Mouse (Mus musculus) stomach, postnatal 0 days (tissue): ENCODE data around the gene S1pr1. TPM values are rescaled to one million over a fixed set of nuclear protein-coding genes. Genes with fewer than 3 reads are reported as not detected.

Experiments used
- ATAC-seq: fragments of 200-750 bp; cut with Nextera tagmentation; 2 replicates; pipeline ENCODE4 v1.8.0; 2017; ENCODE audit not compliant: low FRiP score, low TSS enrichment
- DNase-seq: peaks from one replicate; pipeline ENCODE4 v3.0.0-alpha.2; 2016; ENCODE audit warnings: low spot score
- H3K27ac ChIP-seq: fragments of 300-500 bp; sonication (generic); replicated peaks from 2 replicates; pipeline ENCODE4 v1.5.1; 2014; ENCODE audit warnings: mild to moderate bottlenecking, control low read depth
- H3K27me3 ChIP-seq: fragments of 300-500 bp; sonication (generic); 2 replicates; pipeline ENCODE4 v1.6.1; 2014; ENCODE audit warnings: low read length; ENCODE audit not compliant: control insufficient read depth, insufficient read depth
- H3K36me3 ChIP-seq: fragments of 300-500 bp; sonication (generic); 2 replicates; pipeline ENCODE4 v1.6.1; 2014; ENCODE audit warnings: low read length, mixed read lengths; ENCODE audit not compliant: control insufficient read depth, insufficient read depth
- H3K4me1 ChIP-seq: fragments of 300-500 bp; sonication (generic); replicated peaks from 2 replicates; pipeline ENCODE4 v1.6.1; 2014; ENCODE audit warnings: antibody characterized with exemption; ENCODE audit not compliant: control insufficient read depth, insufficient read depth
- H3K4me2 ChIP-seq: fragments of 300-500 bp; sonication (generic); replicated peaks from 2 replicates; pipeline ENCODE4 v1.6.1; 2014; ENCODE audit warnings: low read depth, mild to moderate bottlenecking, control low read depth, moderate library complexity
- H3K4me3 ChIP-seq: fragments of 300-500 bp; sonication (generic); 2 replicates; pipeline ENCODE4 v1.5.1; 2014; ENCODE audit warnings: low read depth, low read length, control low read depth
- H3K9ac ChIP-seq: fragments of 300-500 bp; sonication (generic); 2 replicates; pipeline ENCODE4 v1.6.1; 2014; ENCODE audit warnings: mild to moderate bottlenecking, low read length, control low read depth, mixed read lengths
- H3K9me3 ChIP-seq: fragments of 300-500 bp; sonication (generic); 2 replicates; pipeline ENCODE4 v1.6.1; 2016; ENCODE audit warnings: low read length; ENCODE audit not compliant: control insufficient read depth
- CTCF ChIP-seq: IDR thresholded peaks from 2 replicates; pipeline ENCODE4 v1.5.1; 2016; ENCODE audit warnings: antibody characterized with exemption, low read depth, mild to moderate bottlenecking, moderate library complexity
- EP300 ChIP-seq: optimal IDR thresholded peaks from 2 replicates; pipeline ENCODE3; 2016; ENCODE audit warnings: antibody characterized with exemption
- WGBS: fragments of 180-500 bp; shearing (Covaris S2); extraction: QIAGEN DNeasy Blood & Tissue Kit; methylation state at CpG from one replicate; pipeline ENCODE4 v1.1.7; 2014; 5-methylcytosine and 5-hydroxymethylcytosine counted together
- polyA plus RNA-seq: library from polyadenylated mRNA; unstranded; fragments of >200 nt; fragmentation: Nextera tagmentation; extraction: Ambion mirVana; gene quantifications from 2 replicates; pipeline ENCODE4 v1.2.1, GENCODE M21; 2015

S1pr1 gene
- polyA plus RNA-seq, 1 experiment from 2014 or later, result 6.7 TPM

GRCm38 (mm10) chr3:115666547-115666946 is 48.3 kb downstream of the S1pr1 start:
- H3K4me3 ChIP-seq, result no peak overlapping the region
- no peaks in the 10 kb centered on the region for H3K4me1 ChIP-seq
- DNase-seq, result no peak
- H3K27me3 ChIP-seq, result no peaks in the 10 kb centered on the region
- TF ChIP-seq EP300 (no peak), CTCF (no peak)
- H3K9me3 ChIP-seq, result no peaks in the 10 kb centered on the region
- H3K9ac ChIP-seq, result no peak overlapping the region
- no peak for ATAC-seq
- no peak overlapping the region for H3K27ac ChIP-seq
- 53% methylated on average over 8 of the region's 8 CpGs for WGBS
- H3K36me3 ChIP-seq, result no peaks in the 10 kb centered on the region
- no peak overlapping the region for H3K4me2 ChIP-seq

- no peak overlapping the region for H3K9ac ChIP-seq
- H3K9me3 ChIP-seq, result no peaks in the 10 kb centered on the region
- H3K27me3 ChIP-seq, result no peaks in the 10 kb centered on the region
- TF ChIP-seq CTCF (no peak), EP300 (no peak)
- H3K36me3 ChIP-seq, result no peaks in the 10 kb centered on the region
- DNase-seq, result no peak
- H3K4me1 ChIP-seq, result no peaks in the 10 kb centered on the region
- ATAC-seq, result no peak
- no peak overlapping the region for H3K27ac ChIP-seq
- H3K4me2 ChIP-seq, result no peak overlapping the region
- 65% methylated on average over 3 of the region's 3 CpGs for WGBS
- no peak overlapping the region for H3K4me3 ChIP-seq
Observed at GRCm38 (mm10) chr3:115664497-115664896, 50.4 kb downstream of the S1pr1 start.

- Histone ChIP-seq H3K4me1 (no peaks in the 10 kb centered on the region), H3K27me3 (no peaks in the 10 kb centered on the region), H3K36me3 (no peaks in the 10 kb centered on the region), H3K27ac (no peak overlapping the region), H3K4me2 (no peak overlapping the region), H3K9ac (no peak overlapping the region), H3K9me3 (no peaks in the 10 kb centered on the region), H3K4me3 (no peak overlapping the region)
- peak; percentile 89 for TF ChIP-seq CTCF
- TF ChIP-seq EP300, result no peak
- 42% methylated on average over 9 of the region's 9 CpGs for WGBS
- ATAC-seq (peak; percentile 51; the same call in 1 of the 2 replicates), DNase-seq (peak; percentile 65)
Observed at GRCm38 (mm10) chr3:115660701-115661460, 54.0 kb downstream of the S1pr1 start.

Other genes starting within 250 kb of the S1pr1 start
- 18.2 and 20.4 TPM in 2 replicates for gene Dph5, start 172.8 kb upstream of the S1pr1 start, polyA plus RNA-seq